Mouse (Mus musculus): Measurements from ENCODE around the gene Elk1.

Elk1 gene

GRCm38 (mm10) chrX:20950191-20950880 lies at the start of gene Elk1:
TSS of gene Elk1 (minus strand) at chrX:20950608.
- DNase-seq, result peak; percentile 75 to 77

GRCm38 (mm10) chrX:20980901-20981300 lies 30.5 kb upstream of the Elk1 start:
- no peak for DNase-seq

- peak; percentile 87 to 89 for DNase-seq
Measured at GRCm38 (mm10) chrX:20961477-20962378, 11.3 kb upstream of the Elk1 start, which contains the start of gene Uxt. TSS of gene Uxt (minus strand) at chrX:20962017.

- DNase-seq, result peak; percentile 66 to 69
Measured at GRCm38 (mm10) chrX:20946055-20946454, 4.4 kb downstream of the Elk1 start.

- no peak for DNase-seq
Measured at GRCm38 (mm10) chrX:20931963-20932362, 18.4 kb downstream of the Elk1 start.

- DNase-seq, result no peak
Measured at GRCm38 (mm10) chrX:20931364-20931763, 19.0 kb downstream of the Elk1 start, which contains the start of gene Cfp. TSS of gene Cfp (minus strand) at chrX:20931555.

- DNase-seq, result no peak
Measured at GRCm38 (mm10) chrX:20929859-20930258, 20.5 kb downstream of the Elk1 start.

GRCm38 (mm10) chrX:20924976-20925375 lies 25.4 kb downstream of the Elk1 start:
- DNase-seq, result no peak

- no peak for DNase-seq
Measured at GRCm38 (mm10) chrX:20923506-20923905, 26.9 kb downstream of the Elk1 start.

GRCm38 (mm10) chrX:20921366-20921765 lies 29.0 kb downstream of the Elk1 start:
- no peak for DNase-seq

GRCm38 (mm10) chrX:20920844-20921364 lies 29.5 kb downstream of the Elk1 start, which contains the start of gene Syn1:
TSS of gene Syn1 (minus strand) at chrX:20921004.
- peak; percentile 83 to 88 for DNase-seq

- DNase-seq, result no peak
Measured at GRCm38 (mm10) chrX:20920249-20920843, 30.1 kb downstream of the Elk1 start.

GRCm38 (mm10) chrX:20915075-20915474 lies 35.3 kb downstream of the Elk1 start:
- no peak for DNase-seq

- no peak for DNase-seq
Measured at GRCm38 (mm10) chrX:20913726-20914125, 36.7 kb downstream of the Elk1 start.

- no peak for DNase-seq
Measured at GRCm38 (mm10) chrX:20910074-20910473, 40.3 kb downstream of the Elk1 start.
